ENCODE assay signal across 9 mouse cellular contexts in the genomic region with DNA sequence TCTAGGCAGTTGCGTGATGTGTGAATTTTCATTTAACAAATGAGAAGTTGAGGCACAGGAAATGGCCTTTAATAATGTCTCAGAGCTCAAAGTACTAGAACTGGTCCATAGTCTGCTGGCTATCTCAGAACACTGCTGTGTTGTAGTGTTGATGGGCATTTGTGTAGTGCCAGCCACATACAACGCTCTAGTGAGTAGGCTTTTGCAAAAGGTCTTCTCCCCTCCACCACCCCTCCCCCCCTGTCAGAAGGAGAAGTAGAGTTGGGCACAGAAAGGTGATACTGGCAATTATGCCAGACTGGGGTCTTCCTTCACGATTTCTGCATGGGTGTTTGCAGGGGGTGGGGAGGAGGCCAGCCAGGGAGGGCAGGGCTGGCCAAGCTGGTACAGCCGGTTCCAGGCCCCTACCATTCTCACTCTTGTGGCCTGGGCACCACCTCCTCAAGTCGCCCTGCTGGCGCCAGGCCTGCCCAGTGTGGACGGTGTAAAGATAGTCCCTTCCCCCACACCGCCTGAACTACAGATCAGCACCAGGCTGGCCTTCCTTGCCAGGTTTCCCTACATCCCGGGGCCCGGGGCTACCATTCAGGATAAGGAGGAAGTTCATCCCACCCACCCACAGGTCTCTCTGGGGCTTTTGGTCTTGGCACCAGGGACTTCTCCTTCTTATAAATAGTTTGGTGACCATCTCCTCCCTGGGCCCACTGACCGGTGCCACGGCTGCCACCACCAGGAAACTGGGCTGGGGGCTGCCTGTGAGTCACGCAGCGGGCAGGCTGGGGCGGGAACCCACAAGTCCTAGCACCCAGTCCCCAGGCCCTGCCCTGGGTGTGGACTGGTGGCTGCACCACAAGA. TPM values are rescaled to one million over a fixed set of nuclear protein-coding genes. Genes with fewer than 3 reads are reported as not detected.
DNase-seq lines count a peak whose midpoint lies in the region; ATAC-seq and TF ChIP-seq lines count a peak whose summit lies in the region.
"Had no signal": no experiment of that assay in that cellular context is flagged by ENCODE, and none has a peak within 500 bp of the region (broad histone marks: within the 10 kb centered on the region; RNA-seq: fewer than 3 reads in every experiment).

No protein-coding gene starts in this region.

- 69% methylated on average over 15 of the region's 15 CpGs for WGBS in heart, embryonic 15.5 days
- 77% methylated on average over 15 of the region's 15 CpGs for WGBS in intestine, embryonic 14.5 days
- WGBS in lung, adult 2 months, result 52% methylated on average over 15 of the region's 15 CpGs

- no peaks in the 10 kb centered on the region for H3K9me3 ChIP-seq in heart, embryonic 15.5 days (replicated peaks)
- H3K9me3 ChIP-seq in intestine, embryonic 14.5 days (ENCODE audit: control insufficient read depth, low read length), result no peaks in the 10 kb centered on the region

- H3K9ac ChIP-seq in heart, embryonic 15.5 days, result no peak overlapping the region
- H3K9ac ChIP-seq in intestine, embryonic 14.5 days (ENCODE audit: low read length), result no peak overlapping the region

- H3K27ac ChIP-seq in heart, embryonic 15.5 days, result peak overlapping the region; percentile 91
- H3K27ac ChIP-seq in intestine, embryonic 14.5 days (ENCODE audit: low read depth), result 0 out of 2 replicates have a peak overlapping the region, but pooled peaks have one; percentile 77

- H3K36me3 ChIP-seq in heart, embryonic 15.5 days, result no peaks in the 10 kb centered on the region
- no peaks in the 10 kb centered on the region for H3K36me3 ChIP-seq in intestine, embryonic 14.5 days (ENCODE audit: control insufficient read depth, insufficient read depth, low read length)

- TF ChIP-seq CTCF in lung, adult 2 months (IDR thresholded peaks at IDR 0.05; ENCODE audit: insufficient read depth, low read length), result no peak

- no peak for ATAC-seq in heart, embryonic 15.5 days (replicated peaks; ENCODE audit: insufficient number of reproducible peaks, insufficient read depth, low FRiP score, low read depth)
- no peak for ATAC-seq in intestine, embryonic 14.5 days (replicated peaks; ENCODE audit: low FRiP score, low TSS enrichment, low read depth)

- no peak for DNase-seq in heart, postnatal 10 days
- DNase-seq in 416B (ENCODE audit: low read depth), result peak; percentile 43
- DNase-seq in intestine, embryonic 14.5 days (ENCODE audit: low spot score), result no peak
- peak; percentile 58 for DNase-seq in lung, adult 2 months
- DNase-seq in ovary, postnatal 10 days (ENCODE audit: low spot score), result no peak
- no peak for DNase-seq in gastrocnemius, adult 8-10 months (ENCODE audit: low spot score in 2 of 2)
- DNase-seq in ovary, postnatal 36 days (ENCODE audit: low spot score), result no peak

- no peak overlapping the region for H3K4me2 ChIP-seq in heart, embryonic 15.5 days
- H3K4me2 ChIP-seq in intestine, embryonic 14.5 days (ENCODE audit: low read length), result no peak overlapping the region

- intact Hi-C loops in heart, postnatal 10 days (cut with DNase I), result no loop called here

- TF ChIP-seq POLR2A in lung, adult 2 months (IDR thresholded peaks at IDR 0.05; ENCODE audit: borderline replicate concordance, extremely low read depth, low read depth, low read length), result no peak

- H3K4me1 ChIP-seq in heart, embryonic 15.5 days (replicated peaks), result peaks cover 76% of the 10 kb centered on the region
- H3K4me1 ChIP-seq in intestine, embryonic 14.5 days (replicated peaks; ENCODE audit: control insufficient read depth, insufficient read depth, low read length), result peaks cover 61% of the 10 kb centered on the region
- H3K4me1 ChIP-seq in lung, adult 2 months (ENCODE audit: control insufficient read depth, insufficient read depth, low read length), result peaks cover 52% of the 10 kb centered on the region

- H3K4me3 ChIP-seq in heart, embryonic 15.5 days, result no peak overlapping the region
- H3K4me3 ChIP-seq in intestine, embryonic 14.5 days (ENCODE audit: low read depth, low read length), result no peak overlapping the region
- no peak overlapping the region for H3K4me3 ChIP-seq in lung, adult 2 months (replicated peaks; ENCODE audit: extremely low read depth, low read depth, low read length)

- H3K27me3 ChIP-seq in heart, embryonic 15.5 days, result no peaks in the 10 kb centered on the region
- peaks cover 18% of the 10 kb centered on the region for H3K27me3 ChIP-seq in intestine, embryonic 14.5 days (replicated peaks; ENCODE audit: control insufficient read depth, insufficient read depth, low read length)
- H3K27me3 ChIP-seq: Patski had no signal

RNA-seq across cellular contexts. Expression of a gene that starts 3.4 kb away (rescaled TPM):
- 11.0 and 16.6 TPM in 2 replicates for polyA plus RNA-seq in heart, embryonic 15.5 days (2015; fragmentation: Nextera tagmentation; extraction: Ambion mirVana)
- total RNA-seq in heart, postnatal 10 days (2021), result 10 to 100 TPM; 12.6 to 12.7 TPM
- polyA plus RNA-seq in intestine, embryonic 14.5 days (2014; fragmentation: Nextera tagmentation; extraction: Ambion mirVana), result 14.4 and 17.2 TPM in 2 replicates
- polyA plus RNA-seq in lung, adult 2 months (2012; rRNA removed), result 80.8 and 125 TPM in 2 replicates
- total RNA-seq in gastrocnemius, adult 8-10 months (2022), result 1 to 10 TPM; 5.9 to 9.6 (median 7.5) TPM

RNA-seq across cellular contexts. Expression of a gene that starts 8.5 kb away (rescaled TPM):
- polyA plus RNA-seq in heart, embryonic 15.5 days (2015; fragmentation: Nextera tagmentation; extraction: Ambion mirVana), result 5.3 and 8.8 TPM in 2 replicates
- 1 to 10 TPM; 1.8 to 2.3 TPM for total RNA-seq in heart, postnatal 10 days (2021)
- 36.0 and 40.7 TPM in 2 replicates for polyA plus RNA-seq in intestine, embryonic 14.5 days (2014; fragmentation: Nextera tagmentation; extraction: Ambion mirVana)
- polyA plus RNA-seq in lung, adult 2 months (2012; rRNA removed), result 9.5 and 10.5 TPM in 2 replicates
- total RNA-seq in gastrocnemius, adult 8-10 months (2022), result 1 to 10 TPM; 2.0 to 3.1 (median 2.6) TPM

RNA-seq across cellular contexts. Expression of a gene that starts 12.3 kb away (rescaled TPM):
- 62.9 and 83.7 TPM in 2 replicates for polyA plus RNA-seq in heart, embryonic 15.5 days (2015; fragmentation: Nextera tagmentation; extraction: Ambion mirVana)
- total RNA-seq in heart, postnatal 10 days (2021), result 10 to 100 TPM; 53.4 to 55.4 TPM
- polyA plus RNA-seq in intestine, embryonic 14.5 days (2014; fragmentation: Nextera tagmentation; extraction: Ambion mirVana), result 132 and 141 TPM in 2 replicates
- polyA plus RNA-seq in lung, adult 2 months (2012; rRNA removed), result 27.4 and 30.4 TPM in 2 replicates
- total RNA-seq in gastrocnemius, adult 8-10 months (2022), result 10 to 100 TPM; 20.4 to 26.5 (median 23.9) TPM

RNA-seq across cellular contexts. Expression of a gene that starts 12.5 kb away (rescaled TPM):
- 596 and 644 TPM in 2 replicates for polyA plus RNA-seq in heart, embryonic 15.5 days (2015; fragmentation: Nextera tagmentation; extraction: Ambion mirVana)
- total RNA-seq in heart, postnatal 10 days (2021), result 100 to 1,000 TPM; 689 to 769 TPM
- 771 and 821 TPM in 2 replicates for polyA plus RNA-seq in intestine, embryonic 14.5 days (2014; fragmentation: Nextera tagmentation; extraction: Ambion mirVana)
- polyA plus RNA-seq in lung, adult 2 months (2012; rRNA removed), result 93.2 and 117 TPM in 2 replicates
- total RNA-seq in gastrocnemius, adult 8-10 months (2022), result 100 to 1,000 TPM; 173 to 193 (median 187) TPM

RNA-seq across cellular contexts. Expression of a gene that starts 12.6 kb away (rescaled TPM):
- not detected in 2 replicates for polyA plus RNA-seq in heart, embryonic 15.5 days (2015; fragmentation: Nextera tagmentation; extraction: Ambion mirVana)
- total RNA-seq in heart, postnatal 10 days (2021), result 1 to 10 TPM in 1 of 2 experiments, not detected in 1; 1.6 TPM
- not detected in 2 replicates for polyA plus RNA-seq in intestine, embryonic 14.5 days (2014; fragmentation: Nextera tagmentation; extraction: Ambion mirVana)
- not detected in 2 replicates for polyA plus RNA-seq in lung, adult 2 months (2012; rRNA removed)
- total RNA-seq in gastrocnemius, adult 8-10 months (2022), result 1 to 10 TPM in 1 of 4 experiments, not detected in 3; 1.1 TPM

Comparison
In these comparisons a context has a peak if more than half of its experiments do, and no peak if none do; other contexts are left out.
1. DNase-seq: peak in 416B (single experiment) and lung, adult 2 months (single experiment); none in heart, postnatal 10 days (0 of 2), intestine, embryonic 14.5 days (single experiment), ovary, postnatal 10 days (single experiment), gastrocnemius, adult 8-10 months (0 of 2) and ovary, postnatal 36 days (single experiment).